Mouse (Mus musculus) R1 (cell line): ENCODE measurements around the gene 6030468B19Rik.
A peak's percentile ranks its signal among the peaks of the same experiment; 100 is the strongest.

Experiments used
- DNase-seq: peaks from one replicate; pipeline ENCODE4 v3.0.0-alpha.2; 2018; ENCODE audit warnings: low read depth, low spot score

Gene 6030468B19Rik

DNA sequence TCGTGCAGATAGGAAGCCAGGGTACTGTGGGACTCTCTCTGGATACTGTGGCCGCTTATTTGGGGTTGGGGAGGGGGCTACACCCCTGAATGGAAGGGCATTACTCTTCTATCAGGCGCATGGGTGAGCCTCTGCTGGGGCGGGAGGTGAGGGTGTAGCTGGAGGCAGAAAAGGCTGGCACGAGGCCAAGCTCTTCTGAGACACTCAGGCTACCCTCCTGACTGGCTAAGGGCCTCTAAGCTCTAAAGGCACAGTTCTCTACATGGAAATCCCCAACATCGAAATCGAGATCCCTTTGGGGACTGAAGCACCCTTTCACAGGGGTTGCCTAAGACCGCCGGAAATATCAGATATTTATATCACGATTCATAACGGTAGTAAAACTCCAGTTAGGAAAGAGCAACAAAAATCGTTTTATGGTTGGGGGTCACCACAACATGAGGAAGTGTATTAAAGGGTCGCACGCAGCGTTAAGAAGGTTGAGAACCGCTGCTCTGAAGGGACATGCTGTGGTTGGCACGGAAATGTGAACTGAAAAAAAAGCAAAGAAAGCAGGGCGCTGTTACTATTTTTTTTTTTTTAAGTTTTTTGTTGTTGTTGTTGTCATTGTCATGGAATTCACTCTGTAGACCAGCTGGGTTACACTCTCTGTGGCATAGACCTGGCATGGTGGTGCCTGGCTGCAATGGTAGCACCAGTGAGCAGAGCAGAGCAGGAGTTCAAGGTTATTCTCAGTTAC lies 30.9 kb downstream of the 6030468B19Rik start:
- no peak for DNase-seq

- no peak for DNase-seq
These were observed 31.6 kb downstream of the 6030468B19Rik start for GRCm38 (mm10) chr11:117828888-117829604.

- DNase-seq, result peak; percentile 41
These were observed 32.3 kb downstream of the 6030468B19Rik start for GRCm38 (mm10) chr11:117829671-117830215.

- DNase-seq, result no peak
These were observed 32.9 kb downstream of the 6030468B19Rik start for GRCm38 (mm10) chr11:117830401-117830800.

- DNase-seq, result peak; percentile 96
These were observed 34.9 kb downstream of the 6030468B19Rik start for GRCm38 (mm10) chr11:117832086-117832969.

DNA sequence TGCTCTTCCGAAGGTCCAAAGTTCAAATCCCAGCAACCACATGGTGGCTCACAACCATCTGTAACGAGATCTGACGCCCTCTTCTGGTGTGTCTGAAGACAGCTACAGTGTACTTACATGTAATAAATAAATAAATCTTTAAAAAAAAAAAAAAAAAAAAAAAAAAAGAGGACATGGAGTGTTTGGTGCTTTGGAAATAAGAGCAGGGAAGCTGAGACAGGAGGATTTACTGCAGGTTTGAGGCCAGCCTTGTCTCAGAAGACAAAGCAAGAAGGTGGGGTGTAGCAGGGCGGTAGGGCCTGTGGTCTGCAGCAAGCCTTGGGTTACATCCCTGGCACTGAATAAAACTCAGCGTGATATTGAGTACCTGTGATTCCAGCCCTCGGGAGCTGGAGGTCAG lies 36.0 kb downstream of the 6030468B19Rik start:
- DNase-seq, result peak; percentile 29

DNA sequence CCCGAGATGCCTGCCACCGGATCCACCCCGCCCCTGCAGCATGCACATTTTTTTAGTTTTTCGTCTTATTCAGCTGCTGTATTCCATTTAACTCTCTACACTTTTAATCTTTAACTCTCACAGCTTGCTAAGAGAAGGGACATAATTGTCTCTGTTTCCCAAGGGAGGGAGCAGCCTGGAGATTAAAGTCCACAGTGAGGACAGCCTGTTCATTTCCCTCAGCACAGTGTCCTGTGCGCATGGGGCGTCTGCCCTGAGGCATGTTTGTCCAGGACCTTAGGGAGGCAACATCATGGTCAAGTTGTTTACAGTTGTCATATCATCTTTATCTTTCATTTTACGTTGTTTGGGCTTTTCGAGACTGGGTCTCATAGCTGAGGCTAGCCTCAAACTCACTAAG lies 36.6 kb downstream of the 6030468B19Rik start:
- DNase-seq, result no peak

GRCm38 (mm10) chr11:117836306-117836705 lies 38.8 kb downstream of the 6030468B19Rik start:
- DNase-seq, result peak; percentile 96

- no peak for DNase-seq
These were observed 41.1 kb downstream of the 6030468B19Rik start for GRCm38 (mm10) chr11:117838572-117838971.

DNA sequence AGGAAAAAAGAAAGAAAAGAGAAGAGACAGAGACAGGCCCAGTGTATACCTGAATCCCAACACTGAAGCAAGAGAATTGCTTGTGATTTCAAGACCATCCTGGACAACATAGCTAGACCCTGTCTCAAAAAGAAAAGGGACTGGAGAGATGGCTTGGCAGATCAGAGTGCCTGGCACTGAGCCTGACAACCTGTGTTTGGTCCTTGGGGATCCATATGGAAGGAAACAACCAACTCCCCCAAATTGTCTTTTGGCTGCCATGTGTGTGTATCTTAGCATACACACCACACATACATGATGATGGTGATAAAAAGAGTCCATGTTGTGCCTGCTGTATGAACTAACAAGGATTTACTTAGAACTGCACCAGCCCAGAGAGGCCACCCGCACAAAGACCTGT lies 41.6 kb downstream of the 6030468B19Rik start:
- DNase-seq, result no peak

GRCm38 (mm10) chr11:117840910-117841309 lies 43.5 kb downstream of the 6030468B19Rik start:
- DNase-seq, result no peak

- no peak for DNase-seq
These were observed 46.0 kb downstream of the 6030468B19Rik start for GRCm38 (mm10) chr11:117843434-117843833.

- no peak for DNase-seq
These were observed 47.5 kb downstream of the 6030468B19Rik start for GRCm38 (mm10) chr11:117844997-117845396.

- DNase-seq, result no peak
These were observed 48.2 kb downstream of the 6030468B19Rik start for GRCm38 (mm10) chr11:117845651-117846050.

DNA sequence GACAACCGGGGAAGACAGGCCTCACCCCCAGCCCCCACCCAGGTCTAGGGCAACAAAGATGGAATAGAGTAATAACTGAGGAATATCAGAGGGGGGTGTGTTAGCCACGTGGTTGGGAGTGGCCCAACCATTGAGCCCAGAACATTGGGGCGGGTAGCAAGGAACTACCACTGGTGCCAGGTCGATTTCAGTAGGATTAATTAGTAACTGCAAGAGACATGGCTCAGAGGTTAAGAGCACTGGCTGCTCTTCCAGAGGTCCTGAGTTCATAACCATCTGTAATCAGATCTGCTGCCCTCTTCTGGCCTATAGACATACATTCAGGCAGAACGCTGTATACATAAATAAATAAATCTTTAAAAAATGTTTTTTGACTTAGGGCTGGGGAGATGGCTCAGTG lies 49.2 kb downstream of the 6030468B19Rik start:
- DNase-seq, result peak; percentile 49

GRCm38 (mm10) chr11:117847593-117848215 lies 50.2 kb downstream of the 6030468B19Rik start:
- DNase-seq, result no peak

GRCm38 (mm10) chr11:117848271-117848984 lies 51.0 kb downstream of the 6030468B19Rik start:
- DNase-seq, result peak; percentile 92

DNA sequence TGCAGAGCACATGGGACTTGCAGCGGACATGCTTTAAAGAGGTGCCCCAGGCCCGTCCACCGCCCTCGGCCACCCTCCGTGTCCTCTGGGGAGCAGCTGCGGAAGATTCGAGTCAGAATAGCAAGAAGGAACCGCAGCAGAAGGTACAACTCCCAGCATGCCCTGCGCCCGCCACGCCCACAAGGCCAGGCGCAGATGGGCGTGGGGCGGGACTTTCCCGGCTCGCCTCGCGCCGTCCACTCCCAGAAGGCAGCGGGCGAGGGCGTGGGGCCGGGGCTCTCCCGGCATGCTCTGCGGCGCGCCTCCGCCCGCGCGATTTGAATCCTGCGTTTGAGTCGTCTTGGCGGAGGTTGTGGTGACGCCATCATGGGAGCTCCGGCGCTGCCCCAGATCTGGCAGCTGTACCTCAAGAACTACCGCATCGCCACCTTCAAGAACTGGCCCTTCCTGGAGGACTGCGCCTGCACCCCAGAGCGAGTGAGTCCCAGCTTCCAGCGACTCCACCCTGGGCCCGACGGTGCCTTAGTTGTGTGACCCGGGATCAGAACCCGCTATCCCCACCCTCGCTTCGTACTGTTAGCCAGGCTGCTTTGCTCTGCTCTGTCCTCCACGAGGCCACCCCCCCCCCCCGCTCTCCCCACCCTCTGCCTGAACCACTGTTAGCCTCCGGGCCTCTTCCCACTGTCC lies 51.7 kb downstream of the 6030468B19Rik start, which contains the start of gene Birc5:
Gene Birc5, plus strand, starts transcription at position 267 of the 687 bp plus-strand sequence.
- peak; percentile 97 for DNase-seq

- no peak for DNase-seq
These were observed 55.4 kb downstream of the 6030468B19Rik start for GRCm38 (mm10) chr11:117852875-117853274.

DNA sequence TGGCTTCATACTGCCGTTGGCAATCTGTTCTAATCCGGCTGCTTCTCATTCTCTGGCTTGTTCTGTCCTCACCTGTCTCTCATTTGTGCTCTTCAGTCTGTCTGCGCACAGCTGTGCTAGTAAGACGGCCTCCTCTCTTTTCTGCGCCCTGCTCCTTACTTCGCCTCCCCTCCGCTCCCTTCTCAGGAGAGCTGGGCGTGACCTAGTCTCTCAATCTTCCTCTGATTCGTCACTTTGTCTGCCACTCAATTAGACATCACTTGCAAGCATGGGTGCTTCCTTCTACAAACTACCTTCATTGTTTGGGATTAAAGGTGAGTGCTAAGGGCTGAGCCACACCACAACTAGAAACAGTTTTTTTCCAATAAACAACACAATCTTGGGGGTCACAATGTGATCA lies 56.8 kb downstream of the 6030468B19Rik start:
- peak; percentile 92 for DNase-seq
